Mouse (Mus musculus): ENCODE measurements at regions not wholly inside any gene's neighbourhood (a gene's known extent, or its start where the extent isn't known, plus 50 kb on each side); places are given as distances from the start of the nearest gene placed in this dataset.

- no peaks in the 10 kb centered on the region for H3K36me3 ChIP-seq (ENCODE audit: control insufficient read depth, insufficient read depth, low read length)
- 62% methylated on average over 2 of the region's 2 CpGs for WGBS
These were observed 750.8 kb downstream of the Mat2b start for GRCm38 (mm10) chr11:39944196-39944595.

GRCm38 (mm10) chr11:39934216-39934615 lies 760.8 kb downstream of the Mat2b start:
- TF ChIP-seq POLR2A (IDR thresholded peaks at IDR 0.05; ENCODE audit: extremely low read depth, insufficient read depth, low read length) = no peak
- TF ChIP-seq CTCF (IDR thresholded peaks at IDR 0.05; ENCODE audit: low read depth, low read length) = no peak
- Histone ChIP-seq H3K4me3 (ENCODE audit: insufficient read depth, low read depth, low read length) (no peak overlapping the region), H3K9ac (ENCODE audit: low read depth, low read length) (no peak overlapping the region), H3K4me1 (ENCODE audit: control insufficient read depth, insufficient read depth, low read length) (no peaks in the 10 kb centered on the region), H3K27me3 (ENCODE audit: control insufficient read depth, insufficient read depth, low read length) (no peaks in the 10 kb centered on the region), H3K27ac (replicated peaks; ENCODE audit: insufficient read depth, low read depth, low read length) (no peak overlapping the region), H3K36me3 (ENCODE audit: control insufficient read depth, insufficient read depth, low read length) (no peaks in the 10 kb centered on the region), H3K79me2 (ENCODE audit: control insufficient read depth, insufficient read depth, low read length) (no peaks in the 10 kb centered on the region)
- WGBS = 51% methylated on average over 2 of the region's 2 CpGs
- no peak for DNase-seq (ENCODE audit: extremely low read depth, low read depth, low spot score)

More at GRCm38 (mm10) chr11:39944196-39944595, 750.8 kb downstream of the Mat2b start:
- Histone ChIP-seq H3K4me1 (ENCODE audit: control insufficient read depth, insufficient read depth, low read length) (no peaks in the 10 kb centered on the region), H3K9ac (ENCODE audit: low read depth, low read length) (no peak overlapping the region), H3K79me2 (ENCODE audit: control insufficient read depth, insufficient read depth, low read length) (no peaks in the 10 kb centered on the region), H3K27me3 (ENCODE audit: control insufficient read depth, insufficient read depth, low read length) (no peaks in the 10 kb centered on the region), H3K4me3 (ENCODE audit: insufficient read depth, low read depth, low read length) (no peak overlapping the region), H3K27ac (replicated peaks; ENCODE audit: insufficient read depth, low read depth, low read length) (no peak overlapping the region)
- DNase-seq (ENCODE audit: extremely low read depth, low read depth, low spot score) = no peak
- TF ChIP-seq CTCF (IDR thresholded peaks at IDR 0.05; ENCODE audit: low read depth, low read length) (no peak), POLR2A (IDR thresholded peaks at IDR 0.05; ENCODE audit: extremely low read depth, insufficient read depth, low read length) (no peak)

GRCm38 (mm10) chr11:39923977-39924527 lies 771.0 kb downstream of the Mat2b start:
- Histone ChIP-seq H3K9ac (ENCODE audit: low read depth, low read length) (no peak overlapping the region), H3K27me3 (ENCODE audit: control insufficient read depth, insufficient read depth, low read length) (no peaks in the 10 kb centered on the region), H3K27ac (replicated peaks; ENCODE audit: insufficient read depth, low read depth, low read length) (no peak overlapping the region), H3K79me2 (ENCODE audit: control insufficient read depth, insufficient read depth, low read length) (no peaks in the 10 kb centered on the region), H3K4me3 (ENCODE audit: insufficient read depth, low read depth, low read length) (no peak overlapping the region), H3K36me3 (ENCODE audit: control insufficient read depth, insufficient read depth, low read length) (no peaks in the 10 kb centered on the region), H3K4me1 (ENCODE audit: control insufficient read depth, insufficient read depth, low read length) (no peaks in the 10 kb centered on the region)
- 24% methylated on average over 6 of the region's 6 CpGs for WGBS
- DNase-seq (ENCODE audit: extremely low read depth, low read depth, low spot score) = no peak
- TF ChIP-seq CTCF (IDR thresholded peaks at IDR 0.05; ENCODE audit: low read depth, low read length) = no peak
- TF ChIP-seq POLR2A (IDR thresholded peaks at IDR 0.05; ENCODE audit: extremely low read depth, insufficient read depth, low read length) = no peak

GRCm38 (mm10) chr11:39917716-39918347 lies 777.2 kb downstream of the Mat2b start:
- no peaks in the 10 kb centered on the region for H3K36me3 ChIP-seq (ENCODE audit: control insufficient read depth, insufficient read depth, low read length)
- no peak for TF ChIP-seq CTCF (IDR thresholded peaks at IDR 0.05; ENCODE audit: low read depth, low read length)
- no peak for TF ChIP-seq POLR2A (IDR thresholded peaks at IDR 0.05; ENCODE audit: extremely low read depth, insufficient read depth, low read length)
- no peaks in the 10 kb centered on the region for H3K79me2 ChIP-seq (ENCODE audit: control insufficient read depth, insufficient read depth, low read length)
- H3K9ac ChIP-seq (ENCODE audit: low read depth, low read length) = no peak overlapping the region
- H3K4me1 ChIP-seq (ENCODE audit: control insufficient read depth, insufficient read depth, low read length) = no peaks in the 10 kb centered on the region
- no peak overlapping the region for H3K27ac ChIP-seq (replicated peaks; ENCODE audit: insufficient read depth, low read depth, low read length)
- H3K4me3 ChIP-seq (ENCODE audit: insufficient read depth, low read depth, low read length) = no peak overlapping the region
- WGBS = 70% methylated on average over 3 of the region's 3 CpGs
- DNase-seq (ENCODE audit: extremely low read depth, low read depth, low spot score) = peak; percentile 24
- H3K27me3 ChIP-seq (ENCODE audit: control insufficient read depth, insufficient read depth, low read length) = no peaks in the 10 kb centered on the region

- H3K36me3 ChIP-seq (ENCODE audit: control insufficient read depth, insufficient read depth, low read length) = no peaks in the 10 kb centered on the region
- H3K4me1 ChIP-seq (ENCODE audit: control insufficient read depth, insufficient read depth, low read length) = no peaks in the 10 kb centered on the region
- TF ChIP-seq POLR2A (IDR thresholded peaks at IDR 0.05; ENCODE audit: extremely low read depth, insufficient read depth, low read length) (no peak), CTCF (IDR thresholded peaks at IDR 0.05; ENCODE audit: low read depth, low read length) (no peak)
These were observed 795.3 kb downstream of the Mat2b start for GRCm38 (mm10) chr11:39899644-39900225.

GRCm38 (mm10) chr11:39883305-39883704 lies 811.7 kb downstream of the Mat2b start:
- H3K27ac ChIP-seq (replicated peaks; ENCODE audit: insufficient read depth, low read depth, low read length) = no peak overlapping the region
- H3K79me2 ChIP-seq (ENCODE audit: control insufficient read depth, insufficient read depth, low read length) = no peaks in the 10 kb centered on the region
- TF ChIP-seq POLR2A (IDR thresholded peaks at IDR 0.05; ENCODE audit: extremely low read depth, insufficient read depth, low read length) (no peak), CTCF (IDR thresholded peaks at IDR 0.05; ENCODE audit: low read depth, low read length) (no peak)
- H3K4me3 ChIP-seq (ENCODE audit: insufficient read depth, low read depth, low read length) = no peak overlapping the region
- no peaks in the 10 kb centered on the region for H3K4me1 ChIP-seq (ENCODE audit: control insufficient read depth, insufficient read depth, low read length)
- no peak overlapping the region for H3K9ac ChIP-seq (ENCODE audit: low read depth, low read length)
- no peaks in the 10 kb centered on the region for H3K36me3 ChIP-seq (ENCODE audit: control insufficient read depth, insufficient read depth, low read length)
- no peaks in the 10 kb centered on the region for H3K27me3 ChIP-seq (ENCODE audit: control insufficient read depth, insufficient read depth, low read length)
- WGBS = 77% methylated on average over 1 of the region's 1 CpGs
- DNase-seq (ENCODE audit: extremely low read depth, low read depth, low spot score) = no peak

More at GRCm38 (mm10) chr11:39899644-39900225, 795.3 kb downstream of the Mat2b start:
- no peak overlapping the region for H3K27ac ChIP-seq (replicated peaks; ENCODE audit: insufficient read depth, low read depth, low read length)
- no peaks in the 10 kb centered on the region for H3K27me3 ChIP-seq (ENCODE audit: control insufficient read depth, insufficient read depth, low read length)
- H3K9ac ChIP-seq (ENCODE audit: low read depth, low read length) = no peak overlapping the region
- WGBS = 73% methylated on average over 6 of the region's 6 CpGs
- H3K4me3 ChIP-seq (ENCODE audit: insufficient read depth, low read depth, low read length) = no peak overlapping the region
- no peaks in the 10 kb centered on the region for H3K79me2 ChIP-seq (ENCODE audit: control insufficient read depth, insufficient read depth, low read length)
- no peak for DNase-seq (ENCODE audit: extremely low read depth, low read depth, low spot score)
